Mouse (Mus musculus): ENCODE data around the gene Arid3b. TPM values are rescaled to one million over a fixed set of nuclear protein-coding genes. Genes with fewer than 3 reads are reported as not detected.

Gene Arid3b
- total RNA-seq, 2 experiments from 2014 or later = 1.9 to 2.5 TPM

GRCm38 (mm10) chr9:57759289-57759688 lies 77.3 kb downstream of the Arid3b start:
- peak; percentile 57 for ATAC-seq (replicated peaks; ENCODE audit: low FRiP score, poor library complexity, severe bottlenecking)

- no peak for ATAC-seq (replicated peaks; ENCODE audit: low FRiP score, poor library complexity, severe bottlenecking)
Measured at GRCm38 (mm10) chr9:57758528-57758927, 78.1 kb downstream of the Arid3b start.

- peak; percentile 68 for ATAC-seq (replicated peaks; ENCODE audit: low FRiP score, poor library complexity, severe bottlenecking)
Measured at GRCm38 (mm10) chr9:57757578-57757977, 79.0 kb downstream of the Arid3b start.

GRCm38 (mm10) chr9:57750901-57751300 lies 85.7 kb downstream of the Arid3b start:
- ATAC-seq (replicated peaks; ENCODE audit: low FRiP score, poor library complexity, severe bottlenecking) = no peak

GRCm38 (mm10) chr9:57748831-57749230 lies 87.8 kb downstream of the Arid3b start:
- no peak for ATAC-seq (replicated peaks; ENCODE audit: low FRiP score, poor library complexity, severe bottlenecking)

- ATAC-seq (replicated peaks; ENCODE audit: low FRiP score, poor library complexity, severe bottlenecking) = no peak
Measured at GRCm38 (mm10) chr9:57748137-57748536, 88.5 kb downstream of the Arid3b start.

GRCm38 (mm10) chr9:57747067-57747466 lies 89.5 kb downstream of the Arid3b start:
- no peak for ATAC-seq (replicated peaks; ENCODE audit: low FRiP score, poor library complexity, severe bottlenecking)

GRCm38 (mm10) chr9:57744462-57745091 lies 92.0 kb downstream of the Arid3b start:
- ATAC-seq (replicated peaks; ENCODE audit: low FRiP score, poor library complexity, severe bottlenecking) = peak; percentile 82

Other genes starting within 250 kb of the Arid3b start
- gene Ulk3, start 247.3 kb downstream of the Arid3b start, total RNA-seq (2015; ENCODE audit: low replicate concordance) = 1.5 TPM in 1 of 2 replicates, not detected in the other
- gene Ulk3, start 247.3 kb downstream of the Arid3b start, total RNA-seq (2017; ENCODE audit: low replicate concordance) = 0.28 TPM in 1 of 2 replicates, not detected in the other
- not detected in 2 replicates for gene Cplx3, start 230.5 kb downstream of the Arid3b start, total RNA-seq (2015; ENCODE audit: low replicate concordance)
- 0.34 TPM in 1 of 2 replicates, not detected in the other for gene Cplx3, start 230.5 kb downstream of the Arid3b start, total RNA-seq (2017; ENCODE audit: low replicate concordance)
- gene Lman1l, start 216.0 kb downstream of the Arid3b start, total RNA-seq (2015; ENCODE audit: low replicate concordance) = not detected in 2 replicates
- not detected in 2 replicates for gene Lman1l, start 216.0 kb downstream of the Arid3b start, total RNA-seq (2017; ENCODE audit: low replicate concordance)
- 31.6 and 44.6 TPM in 2 replicates for gene Csk, start 183.2 kb downstream of the Arid3b start, total RNA-seq (2015; ENCODE audit: low replicate concordance)
- 12.1 and 40.8 TPM in 2 replicates for gene Csk, start 183.2 kb downstream of the Arid3b start, total RNA-seq (2017; ENCODE audit: low replicate concordance)
- gene Cyp1a2, start 153.1 kb downstream of the Arid3b start, total RNA-seq (2015; ENCODE audit: low replicate concordance) = not detected in 2 replicates
- gene Cyp1a2, start 153.1 kb downstream of the Arid3b start, total RNA-seq (2017; ENCODE audit: low replicate concordance) = not detected in 2 replicates
- not detected in 2 replicates for gene Cyp1a1, start 148.9 kb downstream of the Arid3b start, total RNA-seq (2015; ENCODE audit: low replicate concordance)
- not detected in 2 replicates for gene Cyp1a1, start 148.9 kb downstream of the Arid3b start, total RNA-seq (2017; ENCODE audit: low replicate concordance)
- 2.9 and 3.3 TPM in 2 replicates for gene Edc3, start 128.3 kb downstream of the Arid3b start, total RNA-seq (2015; ENCODE audit: low replicate concordance)
- gene Edc3, start 128.3 kb downstream of the Arid3b start, total RNA-seq (2017; ENCODE audit: low replicate concordance) = 1.5 and 6.7 TPM in 2 replicates
- 234 and 296 TPM in 2 replicates for gene Clk3, start 70.9 kb downstream of the Arid3b start, total RNA-seq (2015; ENCODE audit: low replicate concordance)
- gene Clk3, start 70.9 kb downstream of the Arid3b start, total RNA-seq (2017; ENCODE audit: low replicate concordance) = 403 and 420 TPM in 2 replicates
- 57.6 and 61.0 TPM in 2 replicates for gene Ubl7, start 74.2 kb upstream of the Arid3b start, total RNA-seq (2015; ENCODE audit: low replicate concordance)
- gene Ubl7, start 74.2 kb upstream of the Arid3b start, total RNA-seq (2017; ENCODE audit: low replicate concordance) = 37.5 and 42.4 TPM in 2 replicates
- gene Sema7a, start 103.3 kb upstream of the Arid3b start, total RNA-seq (2015; ENCODE audit: low replicate concordance) = 0.84 TPM in 1 of 2 replicates, not detected in the other
- gene Sema7a, start 103.3 kb upstream of the Arid3b start, total RNA-seq (2017; ENCODE audit: low replicate concordance) = 1.1 TPM in 1 of 2 replicates, not detected in the other
- gene Cyp11a1, start 169.6 kb upstream of the Arid3b start, total RNA-seq (2015; ENCODE audit: low replicate concordance) = 0.63 and 2.3 TPM in 2 replicates
- gene Cyp11a1, start 169.6 kb upstream of the Arid3b start, total RNA-seq (2017; ENCODE audit: low replicate concordance) = 1.7 and 2.3 TPM in 2 replicates
- gene Stra6, start 227.0 kb upstream of the Arid3b start, total RNA-seq (2015; ENCODE audit: low replicate concordance) = not detected in 2 replicates
- gene Stra6, start 227.0 kb upstream of the Arid3b start, total RNA-seq (2017; ENCODE audit: low replicate concordance) = not detected in 2 replicates

Measured in erythroblast, adult 5-6 weeks (primary cell).